Mouse (Mus musculus) urinary bladder, postnatal 4 days (tissue): ENCODE measurements at regions not wholly inside any gene's neighbourhood (a gene's known extent, or its start where the extent isn't known, plus 50 kb on each side); places are given as distances from the start of the nearest gene placed in this dataset.

Experiments
- DNase-seq, 2 experiments: peaks; one replicate each; pipeline ENCODE4 v3.0.0; 2021 to 2022; ENCODE audit warnings: low spot score in 2 of 2

DNA sequence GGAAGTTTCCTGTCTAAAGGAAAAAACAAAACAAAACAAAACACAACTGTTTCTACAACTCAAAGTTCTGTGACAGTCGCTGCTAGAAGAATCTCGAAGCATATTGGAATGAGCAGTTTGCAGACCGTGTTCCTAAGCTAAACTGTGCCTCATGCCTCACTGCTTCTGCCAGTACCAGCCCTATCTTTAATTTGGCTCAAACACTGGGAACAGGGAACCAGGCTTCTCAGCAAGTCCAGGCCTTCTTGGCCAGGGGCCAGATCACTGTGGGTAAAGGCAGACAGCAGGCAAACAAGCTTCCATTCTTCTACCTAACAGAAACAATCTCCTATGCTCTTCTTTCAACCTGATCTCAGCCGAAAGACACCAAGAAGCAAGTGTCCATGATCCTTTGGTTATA lies 56.5 kb downstream of the Tmsb4x start:
- peak; percentile 25 to 61 for DNase-seq

DNA sequence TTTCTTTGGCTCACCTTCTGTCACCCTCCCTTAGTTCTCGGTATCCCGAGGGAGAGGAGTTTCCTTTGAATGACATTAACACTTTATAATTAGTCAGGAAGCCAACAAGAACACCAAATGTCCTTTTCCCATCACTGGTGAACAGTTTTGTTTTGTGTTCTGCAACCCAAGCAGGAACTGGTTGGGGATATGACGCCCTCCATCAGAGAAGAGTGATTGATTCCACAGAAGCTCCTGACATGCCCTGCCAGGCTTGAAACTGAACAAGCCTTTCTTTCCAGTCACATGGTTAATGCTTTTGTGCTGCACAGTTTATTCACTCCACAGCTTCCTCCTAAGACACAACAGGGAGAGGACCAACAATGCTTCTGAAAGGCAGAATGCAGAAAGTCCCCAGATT lies 57.8 kb downstream of the Tmsb4x start:
- no peak for DNase-seq

DNA sequence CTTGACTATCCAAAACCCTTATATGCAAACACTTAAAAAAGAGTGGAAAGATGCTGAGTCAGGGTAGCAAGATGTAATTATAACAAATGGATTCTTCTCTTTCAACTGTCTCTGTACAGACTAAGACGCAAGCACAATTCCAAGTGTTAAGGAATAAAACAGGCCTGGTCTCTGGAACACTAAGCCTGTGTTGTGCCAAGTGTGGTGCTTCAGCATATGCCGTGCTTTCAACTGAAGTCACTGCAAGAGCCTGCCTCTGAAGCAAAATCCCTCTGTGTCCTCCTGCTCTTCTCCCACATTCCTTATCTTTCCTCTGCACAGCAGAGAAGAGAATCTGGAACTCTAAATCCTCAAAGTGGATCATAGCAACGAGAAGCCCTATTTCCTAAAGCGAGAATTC lies 59.7 kb downstream of the Tmsb4x start:
- DNase-seq: no peak

DNA sequence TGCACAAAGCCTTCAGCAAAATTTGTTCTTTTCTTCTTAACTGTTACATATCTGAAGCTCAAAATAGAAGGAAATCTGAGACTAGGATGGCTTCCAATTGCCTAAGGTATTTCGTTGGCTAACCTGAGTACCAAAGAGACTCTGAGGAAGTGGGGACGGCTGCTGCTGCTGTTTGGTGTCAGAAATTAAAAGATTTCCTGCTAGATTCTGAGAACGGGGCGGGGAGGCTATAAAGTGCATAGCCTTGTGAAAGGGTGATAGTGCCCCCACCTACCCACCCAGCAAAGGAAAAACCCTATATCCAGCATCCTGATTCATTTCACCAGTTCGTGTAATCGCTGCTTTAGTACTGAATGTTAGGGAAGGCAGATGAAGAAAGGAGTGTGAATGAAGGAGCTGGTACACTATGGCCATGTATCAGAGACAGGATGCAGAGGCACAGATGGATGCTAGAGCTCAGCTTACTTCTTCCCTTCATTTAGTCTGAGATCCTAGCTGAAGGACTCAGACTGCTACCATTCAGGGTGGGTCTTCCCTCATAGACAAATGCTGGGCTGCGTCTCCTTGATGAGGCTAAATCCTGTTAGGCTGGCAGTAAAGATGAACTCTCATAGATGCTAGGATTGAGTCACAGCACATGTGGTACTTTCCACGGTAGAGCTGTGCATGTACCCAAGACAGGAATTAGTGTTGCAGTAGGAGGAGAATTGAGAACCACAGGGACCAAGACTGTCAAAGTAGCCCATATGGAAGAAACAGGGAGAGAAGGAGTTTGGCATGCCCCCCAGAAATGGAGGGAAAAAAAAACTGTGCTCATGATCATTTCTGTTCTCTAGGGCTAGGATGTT lies 62.4 kb downstream of the Tmsb4x start:
- DNase-seq: no peak

DNA sequence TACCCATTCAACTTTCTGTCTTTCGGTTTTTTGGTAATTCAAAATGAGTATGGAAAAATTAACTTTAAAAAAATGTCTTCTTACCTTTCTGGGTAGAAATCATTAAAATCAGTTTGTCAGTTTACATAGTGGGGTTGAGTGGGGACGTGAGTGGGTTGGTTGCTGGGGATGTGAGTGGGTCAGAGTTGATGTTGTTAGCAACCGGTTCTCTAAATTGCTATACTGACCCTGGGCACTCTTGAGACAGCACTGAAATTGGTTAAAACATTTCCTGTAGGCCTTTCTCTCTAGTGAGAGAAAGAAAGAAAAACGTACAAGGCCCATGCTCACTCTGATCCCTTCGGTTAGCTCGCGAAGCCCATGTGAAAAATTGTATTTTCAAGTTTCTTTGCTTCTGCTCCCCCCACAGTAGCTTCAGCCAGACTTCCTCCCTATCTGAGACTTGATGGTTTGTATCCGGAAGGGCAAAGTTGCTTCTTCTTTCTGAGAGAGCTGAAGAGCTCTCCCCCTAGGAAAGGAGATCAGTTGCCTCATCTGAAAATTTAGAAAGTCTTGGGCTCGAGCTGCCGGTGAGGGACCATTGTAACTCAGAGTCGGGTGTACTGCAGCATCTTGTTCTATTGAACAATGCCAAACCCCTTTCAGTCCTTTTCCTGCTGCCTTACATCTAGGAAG lies 63.5 kb downstream of the Tmsb4x start:
- DNase-seq: no peak

DNA sequence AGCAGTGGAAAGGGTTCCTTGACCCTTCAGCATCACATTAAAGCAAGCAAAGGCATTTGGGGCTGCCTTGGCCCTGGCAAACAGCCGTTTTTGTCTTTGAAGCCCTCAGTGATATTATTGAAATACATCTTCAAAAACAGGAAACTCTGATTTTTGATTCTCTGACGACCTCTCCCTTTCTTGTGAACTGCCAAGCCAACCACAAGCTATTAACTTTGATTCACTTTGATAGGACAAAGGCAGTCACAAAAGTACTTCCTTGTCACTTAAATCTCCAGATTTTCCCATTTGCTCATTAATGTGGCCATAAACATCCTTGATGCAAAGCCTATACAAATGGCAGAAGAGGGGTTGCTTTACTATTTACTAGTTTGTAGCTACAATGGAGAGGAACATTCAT lies 70.0 kb downstream of the Tmsb4x start:
- no peak for DNase-seq

DNA sequence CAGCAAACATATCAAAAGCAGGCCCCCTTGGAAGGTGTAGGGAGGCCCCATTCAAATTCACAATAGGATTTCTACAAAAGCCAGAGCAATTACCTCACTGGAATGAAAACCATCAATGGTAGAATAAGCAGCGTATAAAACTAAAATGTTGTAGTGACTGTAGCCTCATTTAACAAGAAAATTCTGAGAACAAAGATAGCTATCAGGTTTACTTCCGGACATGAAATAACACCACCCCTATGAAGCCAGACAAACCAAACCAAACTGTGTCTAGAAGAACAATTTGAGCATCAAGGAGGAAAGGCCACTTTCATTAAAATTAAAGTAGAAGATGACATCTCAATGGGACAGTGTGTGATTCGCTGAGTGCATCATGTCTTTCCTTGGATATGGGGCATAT lies 74.9 kb downstream of the Tmsb4x start:
- DNase-seq: no peak

DNA sequence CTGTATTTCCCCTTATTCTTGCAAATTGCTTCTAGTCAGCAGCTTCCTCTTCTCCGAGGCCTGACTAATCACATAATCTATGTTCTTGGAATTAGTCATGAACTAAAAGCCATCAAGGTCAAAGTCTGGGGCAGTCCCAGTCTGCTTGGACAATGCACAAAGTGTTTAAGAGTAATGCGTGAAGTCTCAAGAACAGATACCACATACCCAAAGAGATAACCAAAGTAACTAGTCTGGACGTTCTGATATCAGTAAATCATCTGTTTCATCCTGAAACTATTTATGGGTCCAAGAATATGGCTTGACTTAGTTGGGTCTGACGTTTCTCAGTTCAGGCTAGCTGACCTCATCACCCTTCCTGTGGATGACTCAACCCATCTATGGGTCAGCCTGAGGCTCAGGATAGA lies 76.1 kb downstream of the Tmsb4x start:
- DNase-seq: no peak

DNA sequence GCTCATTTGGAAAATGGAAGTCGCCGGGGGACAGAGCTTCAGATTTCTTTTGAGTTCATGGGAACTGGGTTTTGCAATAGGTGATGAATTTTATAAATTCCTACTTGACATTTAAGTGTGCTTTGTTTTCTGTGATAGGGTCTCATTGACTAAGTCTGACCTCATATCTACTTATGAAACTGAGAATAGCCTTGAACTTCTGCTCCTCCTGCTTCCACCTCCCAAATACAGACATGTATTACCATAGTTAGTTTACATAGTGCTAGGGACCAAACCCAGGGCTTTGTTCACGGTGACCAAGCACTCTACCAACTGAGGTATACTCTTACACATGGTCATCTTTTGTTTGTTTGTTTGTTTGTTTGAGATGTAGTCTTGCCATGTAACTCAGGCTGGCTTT lies 77.8 kb downstream of the Tmsb4x start:
- no peak for DNase-seq

DNA sequence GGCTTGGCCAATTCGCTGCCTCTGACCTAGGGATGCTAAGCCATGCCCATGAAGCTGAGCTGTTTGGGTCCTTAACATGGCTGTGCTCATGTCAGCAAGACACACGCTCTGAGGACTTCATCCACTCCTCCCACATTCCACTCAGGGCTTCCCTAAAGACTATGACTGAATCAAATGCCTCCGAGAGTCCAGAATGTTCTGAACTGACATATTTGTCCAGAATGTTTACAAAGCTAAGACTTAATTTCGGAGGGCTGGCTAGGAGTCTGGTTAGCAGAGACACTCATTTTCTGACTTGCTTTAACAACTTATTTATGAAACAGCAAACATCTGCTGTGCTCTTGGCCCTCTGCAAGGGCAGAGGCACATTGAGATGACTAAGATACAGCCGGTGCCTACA lies 78.5 kb downstream of the Tmsb4x start:
- DNase-seq: no peak

DNA sequence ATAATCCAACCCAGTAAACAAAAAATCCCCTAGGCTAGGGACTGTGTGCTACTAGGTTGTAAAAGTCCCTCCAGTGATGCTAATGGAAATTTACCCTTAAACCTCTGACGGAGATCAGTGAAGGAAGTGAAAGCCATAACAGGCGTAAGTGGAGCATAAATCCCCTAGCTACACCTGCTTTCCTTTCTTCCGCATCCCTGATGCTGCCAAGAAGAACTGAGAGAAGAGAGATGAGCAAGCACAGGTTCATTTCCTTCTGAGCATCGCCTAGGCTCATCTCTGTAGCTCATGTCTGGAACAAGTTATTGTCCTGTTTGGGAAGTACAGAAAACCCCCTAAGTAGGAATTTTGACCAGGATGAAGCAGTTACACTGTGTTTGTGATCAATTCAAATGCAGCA lies 89.8 kb downstream of the Tmsb4x start:
- no peak for DNase-seq

DNA sequence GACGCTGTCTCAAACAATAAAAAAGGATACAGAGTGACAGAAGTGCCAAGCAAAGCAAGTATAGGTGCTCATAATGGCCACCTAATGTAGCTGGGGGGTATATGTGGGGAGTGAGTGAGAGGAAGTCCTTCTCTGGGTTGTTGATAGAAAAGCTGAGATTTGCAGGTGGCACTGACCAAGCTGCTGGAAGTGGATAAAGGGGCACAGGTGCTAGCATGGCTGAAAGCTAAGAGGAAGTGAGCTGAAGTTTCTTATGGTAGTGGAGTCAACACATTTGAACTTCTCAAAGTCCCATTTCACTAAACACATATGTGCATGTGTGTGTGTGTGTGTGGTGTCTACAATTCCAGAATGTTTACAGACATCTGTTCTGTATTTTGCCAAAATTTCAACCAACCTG lies 94.0 kb downstream of the Tmsb4x start:
- DNase-seq: no peak

DNA sequence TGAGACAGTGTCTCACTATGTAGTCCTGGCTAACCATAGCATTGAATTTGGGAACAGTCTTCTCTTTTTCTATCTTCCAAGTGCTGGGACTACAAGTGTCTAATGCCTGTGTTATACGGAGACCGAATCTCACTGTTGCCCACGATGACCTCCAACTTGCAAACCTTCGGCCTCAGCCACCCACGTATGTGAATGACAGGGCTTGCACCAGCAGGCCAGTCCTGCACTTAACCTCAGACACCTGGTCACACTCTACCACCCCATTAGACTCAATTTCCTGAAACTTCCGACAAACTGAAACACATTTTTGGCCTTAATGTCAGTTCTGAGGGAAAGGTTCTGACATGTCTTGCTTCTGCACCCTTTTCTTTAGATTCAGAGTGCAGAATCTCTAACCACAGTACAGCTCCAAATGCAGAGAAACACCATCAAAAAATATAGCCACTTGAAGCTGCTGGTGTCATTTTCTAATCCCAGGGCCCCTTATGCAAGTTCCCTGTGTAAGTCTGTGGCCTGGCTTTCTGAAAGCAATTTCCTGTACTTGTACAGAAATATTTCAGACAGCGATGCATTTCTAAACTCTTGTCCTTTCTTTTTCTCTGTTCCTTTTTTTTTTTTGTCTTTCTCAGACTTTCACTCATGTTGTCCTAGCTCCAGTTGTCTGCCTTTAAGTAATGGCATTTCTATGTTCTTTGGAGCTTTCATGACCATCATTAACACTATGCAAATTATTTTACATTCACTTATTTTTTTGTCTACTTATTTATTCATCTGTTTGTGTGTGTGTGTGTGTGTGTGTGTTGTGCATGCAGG lies 97.8 kb downstream of the Tmsb4x start:
- no peak for DNase-seq

DNA sequence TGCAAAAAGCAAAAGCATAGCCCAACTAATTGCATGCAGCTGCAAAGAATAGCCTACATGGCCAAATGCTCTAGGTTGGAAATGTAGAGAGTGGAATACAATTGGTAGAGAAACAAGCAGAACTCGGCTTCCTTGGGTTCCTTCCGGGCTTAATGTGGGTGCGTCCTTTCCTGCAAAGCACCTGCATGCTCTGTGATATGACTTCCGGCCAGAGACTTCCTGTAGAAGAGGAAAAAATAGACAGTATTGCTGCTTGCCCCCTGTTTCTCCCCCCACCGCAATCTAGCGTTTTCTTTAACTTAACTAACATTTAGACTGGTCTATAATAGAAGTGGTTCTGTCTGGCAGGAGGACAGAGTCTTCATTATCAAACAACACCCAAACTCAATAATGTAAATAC lies 100.8 kb downstream of the Tmsb4x start:
- no peak for DNase-seq

DNA sequence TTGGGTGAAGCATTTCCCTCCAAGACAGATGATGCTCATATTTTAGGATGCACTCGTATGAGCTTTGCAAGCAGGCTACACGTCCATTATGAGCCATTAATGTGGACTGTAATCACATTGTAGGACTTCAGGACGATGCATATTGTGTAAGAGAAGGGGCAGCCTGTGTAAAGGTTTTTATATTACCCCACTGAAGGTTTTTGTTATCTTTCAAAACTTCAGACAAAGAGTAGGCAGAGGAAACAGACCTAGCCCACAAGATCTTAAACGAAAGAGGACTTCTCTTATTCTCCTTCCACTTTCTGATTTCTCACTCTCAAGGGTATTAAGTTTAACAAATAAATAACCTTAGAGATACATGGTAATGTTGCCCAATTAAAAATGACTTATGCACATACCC lies 101.6 kb downstream of the Tmsb4x start:
- DNase-seq: no peak

DNA sequence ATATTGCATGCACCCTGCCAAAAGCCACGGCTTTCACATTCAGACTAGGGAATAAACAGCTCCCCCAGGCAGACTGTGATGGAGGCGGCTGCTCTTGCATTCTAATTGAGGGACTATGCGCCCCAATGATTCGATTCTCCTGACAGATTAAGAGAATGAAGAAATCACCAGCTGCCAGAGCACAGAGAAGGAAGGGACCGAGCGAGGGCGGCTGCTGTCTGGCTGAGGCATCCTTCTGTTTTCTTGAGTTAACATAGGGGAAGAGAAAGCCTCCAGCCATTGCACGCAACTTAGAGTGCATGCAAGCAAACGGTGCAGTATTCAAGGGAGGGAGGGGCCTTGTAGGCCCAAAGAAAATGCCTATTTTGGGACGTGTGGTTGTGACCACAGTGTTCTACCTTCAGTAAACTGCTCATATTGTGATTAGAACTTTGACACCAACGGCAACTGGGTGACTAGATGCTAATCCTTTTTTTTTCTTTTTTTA lies 103.1 kb downstream of the Tmsb4x start:
- DNase-seq: no peak

DNA sequence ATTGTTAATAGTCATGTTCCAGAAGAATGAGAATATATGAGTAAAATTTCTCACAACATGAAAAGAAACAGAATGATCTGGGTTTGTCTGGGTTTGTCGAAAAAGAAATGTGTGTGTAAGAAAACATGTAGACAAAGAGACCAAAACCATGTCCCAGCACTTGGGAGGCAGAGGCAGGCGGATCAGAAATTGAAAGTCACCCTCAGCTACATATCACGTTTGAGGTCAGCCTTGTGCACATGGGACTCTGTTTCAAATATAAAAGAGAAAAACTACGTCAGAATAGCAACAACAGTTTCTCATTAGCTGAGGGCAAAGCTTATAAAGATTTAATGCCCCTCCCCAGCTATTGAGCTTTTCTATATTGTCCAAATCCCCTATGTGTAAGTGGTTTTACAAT lies 103.8 kb downstream of the Tmsb4x start:
- no peak for DNase-seq

DNA sequence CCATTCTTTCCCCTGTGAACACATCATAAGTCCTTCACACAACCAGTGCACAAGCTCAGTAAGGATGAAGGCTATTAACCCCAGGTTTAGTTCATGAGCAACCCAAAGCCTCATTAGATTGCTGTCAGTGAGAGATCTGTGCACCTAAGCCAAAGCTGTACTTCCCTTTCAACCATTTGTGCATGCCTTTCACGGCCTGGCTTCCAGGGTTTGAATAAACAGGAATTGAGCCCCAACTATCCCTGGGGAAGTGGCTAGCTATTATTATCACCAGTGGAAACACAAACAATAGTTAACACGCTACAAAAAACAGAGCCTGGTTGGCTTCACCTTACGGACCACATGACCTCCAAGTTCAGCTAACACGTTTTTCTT lies 104.9 kb downstream of the Tmsb4x start:
- no peak for DNase-seq

DNA sequence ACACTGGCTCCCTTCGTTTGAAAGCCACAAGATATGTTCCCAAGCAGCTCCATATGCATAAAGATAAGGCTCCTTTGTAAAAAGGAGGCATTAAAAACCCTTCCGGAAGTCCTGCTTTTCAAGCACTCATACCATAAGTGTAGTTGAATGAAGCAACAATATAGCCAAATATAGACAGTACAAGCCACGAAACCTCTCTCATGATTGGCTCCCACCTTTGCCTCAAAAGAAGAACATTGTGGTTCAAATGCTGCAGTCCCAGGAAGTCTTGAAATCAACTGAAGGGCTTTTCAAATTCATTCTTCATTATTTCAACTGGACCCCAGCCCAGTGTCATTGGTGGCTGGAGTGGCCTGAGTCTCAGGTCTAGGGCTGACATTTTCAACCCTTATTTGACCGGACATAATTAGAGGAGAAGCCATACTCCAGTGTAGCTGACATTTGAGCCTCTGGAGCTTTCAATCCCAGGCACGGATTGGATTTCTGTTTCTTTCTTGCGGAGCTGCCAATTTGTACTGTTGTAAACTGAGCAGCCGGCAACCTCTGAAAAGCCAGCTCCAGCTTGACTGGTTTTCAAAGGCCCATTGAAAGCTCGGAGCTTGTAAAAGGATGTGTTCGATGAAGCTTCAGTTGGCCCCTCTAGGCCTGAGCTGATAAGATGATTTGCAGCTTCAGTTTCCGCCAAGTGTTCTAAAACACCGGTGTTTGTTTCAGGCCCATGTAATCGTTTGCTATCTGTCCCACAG lies 105.4 kb downstream of the Tmsb4x start:
- DNase-seq: no peak

DNA sequence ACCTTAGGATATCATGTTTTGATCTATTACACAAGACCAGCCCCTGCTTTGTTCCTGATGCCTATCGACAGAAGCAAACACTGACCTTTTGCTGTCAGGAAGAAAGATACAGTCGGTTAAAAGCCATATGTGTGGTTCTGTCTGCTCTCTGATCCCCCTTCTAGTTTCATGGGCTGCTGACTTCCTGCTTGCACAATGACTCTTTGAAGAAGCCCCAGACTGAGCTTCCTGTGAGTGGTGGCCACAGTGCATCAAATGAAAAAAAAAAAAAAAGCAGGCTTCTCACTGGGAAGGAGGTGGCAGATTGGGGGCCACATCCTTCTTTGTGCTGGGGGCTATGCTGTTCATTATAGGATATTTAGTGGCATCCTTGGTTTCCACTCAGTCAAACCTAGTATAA lies 107.2 kb downstream of the Tmsb4x start:
- DNase-seq: no peak

DNA sequence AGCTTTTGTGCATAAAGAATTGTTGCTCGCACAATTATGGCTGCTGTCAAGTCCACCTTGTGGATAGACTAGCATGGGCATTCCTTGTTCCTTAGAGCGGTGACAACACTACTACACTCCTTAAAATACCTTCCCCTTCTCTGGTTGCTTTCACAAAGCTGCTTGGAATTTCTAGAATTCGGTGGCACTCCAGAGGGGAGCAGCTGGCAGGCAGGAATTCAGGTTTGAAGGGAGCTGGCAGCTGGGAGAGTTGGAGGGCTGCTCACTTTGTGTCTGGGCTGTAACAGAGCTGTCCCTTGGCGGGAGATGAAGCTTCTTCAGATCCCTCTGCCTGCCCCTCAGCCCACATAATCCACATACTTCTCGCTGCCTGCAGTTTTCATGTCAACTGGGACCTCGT lies 109.7 kb downstream of the Tmsb4x start:
- DNase-seq: no peak

DNA sequence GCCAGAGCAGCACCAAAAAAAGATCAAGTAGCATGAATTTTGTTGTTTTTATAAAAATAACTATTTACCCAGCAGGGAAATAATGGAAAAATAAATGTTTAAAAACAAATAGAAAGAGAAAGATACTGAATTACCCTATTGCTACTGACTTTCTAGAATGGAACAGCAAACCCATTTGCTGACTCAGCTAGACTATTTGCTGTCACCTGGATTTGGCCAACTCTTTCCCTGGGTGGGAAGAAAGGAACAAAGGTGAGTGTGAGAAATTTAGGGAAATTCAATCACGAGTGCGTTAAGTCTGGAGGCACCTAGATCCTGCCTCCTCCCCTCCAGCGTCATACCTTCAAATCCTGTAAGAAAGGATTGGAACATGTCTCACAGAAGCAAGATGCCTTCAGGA lies 110.2 kb downstream of the Tmsb4x start:
- DNase-seq: no peak
